Mouse (Mus musculus) stomach, embryonic 15.5 days (tissue): ENCODE measurements around the gene Rps19bp1. TPM values are rescaled to one million over a fixed set of nuclear protein-coding genes. Genes with fewer than 3 reads are reported as not detected.

Experiments used
- ATAC-seq: fragments of 200-750 bp; cut with Nextera tagmentation; 2 replicates; pipeline ENCODE4 v1.8.0; 2017; ENCODE audit warnings: low read depth, moderate number of reproducible peaks, moderate TSS enrichment; ENCODE audit not compliant: insufficient read depth, low FRiP score
- H3K27ac ChIP-seq: fragments of 300-500 bp; sonication (generic); 2 replicates; pipeline ENCODE4 v1.5.1; 2015; ENCODE audit warnings: mild to moderate bottlenecking, inconsistent platforms
- H3K27me3 ChIP-seq: fragments of 300-500 bp; sonication (generic); replicated peaks from 2 replicates; pipeline ENCODE4 v1.6.1; 2015; ENCODE audit warnings: inconsistent platforms
- H3K36me3 ChIP-seq: fragments of 300-500 bp; sonication (generic); 2 replicates; pipeline ENCODE4 v1.6.1; 2015; ENCODE audit warnings: inconsistent platforms
- H3K4me1 ChIP-seq: fragments of 300-500 bp; sonication (generic); 2 replicates; pipeline ENCODE4 v1.6.1; 2015; ENCODE audit warnings: inconsistent platforms
- H3K4me2 ChIP-seq: fragments of 300-500 bp; sonication (generic); 2 replicates; pipeline ENCODE4 v1.6.1; 2015; ENCODE audit warnings: mild to moderate bottlenecking, inconsistent platforms
- H3K4me3 ChIP-seq: fragments of 300-500 bp; sonication (generic); replicated peaks from 2 replicates; pipeline ENCODE4 v1.5.1; 2015; ENCODE audit warnings: inconsistent platforms
- H3K9ac ChIP-seq: fragments of 300-500 bp; sonication (generic); 2 replicates; pipeline ENCODE4 v1.6.1; 2015; ENCODE audit warnings: inconsistent platforms
- H3K9me3 ChIP-seq: fragments of 300-500 bp; sonication (generic); 2 replicates; pipeline ENCODE4 v1.6.1; 2016; ENCODE audit warnings: inconsistent platforms
- polyA plus RNA-seq: library from polyadenylated mRNA; unstranded; fragments of >200 nt; fragmentation: Nextera tagmentation; extraction: Ambion mirVana; gene quantifications from 2 replicates; pipeline ENCODE4 v1.2.1, GENCODE M21; 2015

Rps19bp1 gene
- polyA plus RNA-seq, 1 experiment from 2014 or later = 50.2 TPM

GRCm38 (mm10) chr15:80213688-80214087, 50.4 kb downstream of the Rps19bp1 start:
- Histone ChIP-seq H3K27me3 (no peaks in the 10 kb centered on the region), H3K9ac (no peak overlapping the region), H3K4me2 (no peak overlapping the region), H3K4me1 (no peaks in the 10 kb centered on the region), H3K36me3 (peaks cover 20% of the 10 kb centered on the region; the same call in 1 of the 2 replicates), H3K4me3 (no peak overlapping the region), H3K27ac (no peak overlapping the region), H3K9me3 (no peaks in the 10 kb centered on the region)
- no peak for ATAC-seq

Other genes with a start within 250 kb of the Rps19bp1 start
- gene Pdgfb, start 249.3 kb downstream of the Rps19bp1 start, polyA plus RNA-seq = 4.7 and 4.8 TPM in 2 replicates
- 32.8 and 34.7 TPM in 2 replicates for gene Syngr1, start 173.0 kb downstream of the Rps19bp1 start, polyA plus RNA-seq
- 883 and 1,069 TPM in 2 replicates for gene Rpl3, start 172.4 kb downstream of the Rps19bp1 start, polyA plus RNA-seq
- 29.5 and 33.2 TPM in 2 replicates for gene Tab1, start 131.2 kb downstream of the Rps19bp1 start, polyA plus RNA-seq
- 9.6 and 10.6 TPM in 2 replicates for gene Mgat3, start 90.6 kb downstream of the Rps19bp1 start, polyA plus RNA-seq
- 28.2 and 32.1 TPM in 2 replicates for gene Mief1, start 30.3 kb downstream of the Rps19bp1 start, polyA plus RNA-seq
- gene AC140267.1, start 28.5 kb downstream of the Rps19bp1 start, polyA plus RNA-seq = not detected in 2 replicates
- gene Atf4, start 9.1 kb downstream of the Rps19bp1 start, polyA plus RNA-seq = 132 and 133 TPM in 2 replicates
- 0.03 TPM in 2 replicates for gene Cacna1i, start 22.9 kb upstream of the Rps19bp1 start, polyA plus RNA-seq